Mouse (Mus musculus): ENCODE results near the gene Mrpl53. TPM values are rescaled to one million over a fixed set of nuclear protein-coding genes. Genes with fewer than 3 reads are reported as not detected.

Mrpl53 gene
- total RNA-seq, 2 experiments from 2014 or later = 20.8 to 44.5 TPM

- peak; percentile 88 for ATAC-seq (ENCODE audit: poor library complexity, severe bottlenecking)
Observed at GRCm38 (mm10) chr6:83120930-83121862, 12.4 kb downstream of the Mrpl53 start, which contains the start of gene Wbp1. Wbp1 (minus strand) TSS chr6:83121559.

GRCm38 (mm10) chr6:83121863-83122710 lies 13.2 kb downstream of the Mrpl53 start:
- ATAC-seq (ENCODE audit: poor library complexity, severe bottlenecking) = peak; percentile 30

GRCm38 (mm10) chr6:83122961-83123360 lies 14.1 kb downstream of the Mrpl53 start:
- no peak for ATAC-seq (ENCODE audit: poor library complexity, severe bottlenecking)

DNA sequence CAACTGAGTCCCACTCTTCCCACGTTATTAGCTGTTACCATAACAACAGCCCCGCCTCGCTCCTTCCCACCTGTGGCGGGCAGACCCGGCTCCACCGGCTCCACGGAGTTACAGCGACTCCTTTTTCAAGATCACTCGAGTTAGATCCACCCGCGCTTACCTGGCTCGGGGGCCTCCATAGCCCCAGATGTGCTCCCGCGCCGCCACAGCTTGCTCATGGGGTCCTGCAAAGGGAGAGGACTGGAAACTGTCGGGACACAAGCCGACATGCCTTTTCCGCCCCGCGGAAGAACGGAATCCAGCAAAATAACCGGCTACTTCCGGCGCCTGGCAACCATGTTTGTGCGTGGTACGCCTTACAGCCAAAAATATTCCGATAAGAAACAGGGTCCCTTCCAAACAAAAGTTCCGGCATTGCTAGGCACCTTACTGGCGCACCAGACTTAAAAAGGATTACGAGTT lies 16.0 kb downstream of the Mrpl53 start:
- ATAC-seq (ENCODE audit: poor library complexity, severe bottlenecking) = peak; percentile 59

GRCm38 (mm10) chr6:83125331-83125730 lies 16.5 kb downstream of the Mrpl53 start, which contains the start of gene Ino80b:
Ino80b (minus strand) TSS chr6:83125431.
- ATAC-seq (ENCODE audit: poor library complexity, severe bottlenecking) = no peak

DNA sequence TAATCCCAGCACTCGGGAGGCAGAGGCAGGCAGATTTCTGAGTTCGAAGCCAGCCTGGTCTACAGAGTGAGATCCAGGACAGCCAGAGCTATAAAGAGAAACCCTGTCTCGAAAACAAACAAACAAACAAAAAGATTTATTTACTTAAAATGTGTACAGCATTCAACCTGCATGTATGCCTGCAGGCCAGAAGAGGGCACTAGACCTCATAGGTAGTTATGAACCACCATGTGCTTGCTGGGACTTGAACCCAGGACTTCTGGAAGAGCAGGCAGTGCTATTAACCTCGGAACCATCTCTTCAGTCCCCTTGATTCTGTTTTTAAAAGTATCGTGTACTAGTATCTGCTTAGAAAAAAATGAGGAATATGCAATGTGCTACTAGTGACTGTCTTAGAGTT lies 18.6 kb downstream of the Mrpl53 start:
- ATAC-seq (ENCODE audit: poor library complexity, severe bottlenecking) = no peak

GRCm38 (mm10) chr6:83131469-83132034 lies 22.7 kb downstream of the Mrpl53 start:
- ATAC-seq (ENCODE audit: poor library complexity, severe bottlenecking) = peak; percentile 93

DNA sequence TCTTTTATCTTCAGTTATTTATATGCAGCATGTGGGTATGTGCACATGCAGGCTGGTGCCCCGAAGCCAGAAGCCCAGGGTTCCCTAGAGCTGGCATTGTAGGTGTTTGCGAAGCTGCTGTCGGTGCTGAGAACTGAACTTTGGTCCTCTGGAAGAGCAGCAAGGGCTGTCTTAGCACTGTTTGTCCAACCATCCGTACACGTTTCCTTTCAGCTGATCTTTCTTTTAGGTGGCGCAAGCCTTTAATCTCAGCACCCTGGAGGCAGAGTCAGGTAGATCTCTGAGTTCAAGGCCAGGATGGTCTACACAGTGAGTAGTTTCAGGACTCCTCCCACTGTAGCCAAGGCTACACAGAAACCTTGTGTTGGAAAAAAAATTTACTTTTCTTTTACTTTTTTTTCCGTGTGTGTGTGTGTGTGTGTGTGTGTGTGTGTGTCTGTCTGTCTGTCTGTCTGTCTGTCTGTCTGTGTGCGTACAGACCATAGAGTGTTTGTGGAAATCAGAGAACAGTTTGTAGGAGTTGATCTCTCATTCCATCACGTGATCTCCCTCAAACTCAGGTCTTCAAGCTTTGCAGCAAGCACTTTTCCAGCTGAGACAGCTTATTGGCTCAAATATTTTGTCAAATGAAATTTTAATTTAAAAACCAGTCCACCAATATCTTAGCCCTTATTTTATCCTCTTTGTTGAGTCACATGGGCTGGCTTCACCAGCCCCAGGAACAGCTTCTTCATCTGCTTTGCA lies 23.5 kb downstream of the Mrpl53 start:
- no peak for ATAC-seq (ENCODE audit: poor library complexity, severe bottlenecking)

DNA sequence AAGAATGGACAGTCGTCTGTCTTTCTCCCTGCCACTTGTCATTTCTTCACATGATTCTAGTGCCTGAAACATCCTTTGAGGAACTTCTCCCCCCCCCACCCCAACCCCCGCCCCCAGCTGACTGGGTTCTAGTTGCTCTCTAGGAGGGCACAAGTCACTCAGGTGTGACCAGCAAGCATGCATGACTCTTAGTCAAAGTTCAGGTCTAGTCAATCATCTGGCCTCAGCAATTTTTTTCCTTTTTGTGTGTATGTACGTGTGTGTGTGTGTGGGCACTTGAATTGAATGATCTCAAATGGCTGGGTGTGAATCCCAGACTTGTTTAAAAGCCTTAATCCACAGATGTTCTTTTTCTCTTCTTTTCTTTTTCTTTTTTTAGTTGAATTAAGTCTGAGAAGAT lies 25.4 kb downstream of the Mrpl53 start:
- no peak for ATAC-seq (ENCODE audit: poor library complexity, severe bottlenecking)

DNA sequence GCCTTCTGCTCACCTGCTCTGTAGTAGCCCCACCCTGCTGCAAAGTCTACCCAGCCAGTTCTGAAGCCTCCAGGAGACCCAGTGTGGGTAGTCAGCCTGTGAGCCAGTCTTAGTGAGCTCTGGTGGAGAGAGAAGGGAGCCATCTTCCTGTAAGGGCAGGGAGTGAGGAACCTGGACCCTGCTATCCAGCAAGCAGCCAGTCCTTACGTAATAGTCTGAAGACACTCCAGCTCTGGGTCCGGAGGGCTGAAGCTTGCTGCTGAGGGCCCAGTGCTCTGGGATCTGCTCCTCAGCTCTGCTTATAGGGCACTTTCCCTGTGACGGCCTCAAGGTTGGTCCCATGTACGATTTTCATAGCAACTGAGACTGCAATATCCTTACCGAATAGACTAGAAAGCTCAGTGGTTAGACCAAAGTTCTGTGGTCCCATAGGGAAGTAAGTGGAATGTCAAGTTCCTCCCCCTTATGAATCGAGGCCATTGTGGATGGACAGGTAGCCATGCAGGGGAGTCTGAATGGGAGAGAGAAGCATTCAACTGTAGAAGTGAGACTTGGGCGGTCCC lies 26.2 kb downstream of the Mrpl53 start, which contains the start of gene Rtkn:
Gene Rtkn (plus strand): TSS at position 513 of the 563 bp plus-strand sequence.
- ATAC-seq (ENCODE audit: poor library complexity, severe bottlenecking) = no peak

GRCm38 (mm10) chr6:83135571-83136161 lies 26.8 kb downstream of the Mrpl53 start:
- ATAC-seq (ENCODE audit: poor library complexity, severe bottlenecking) = no peak

- ATAC-seq (ENCODE audit: poor library complexity, severe bottlenecking) = no peak
Observed at GRCm38 (mm10) chr6:83136291-83136880, 27.5 kb downstream of the Mrpl53 start.

DNA sequence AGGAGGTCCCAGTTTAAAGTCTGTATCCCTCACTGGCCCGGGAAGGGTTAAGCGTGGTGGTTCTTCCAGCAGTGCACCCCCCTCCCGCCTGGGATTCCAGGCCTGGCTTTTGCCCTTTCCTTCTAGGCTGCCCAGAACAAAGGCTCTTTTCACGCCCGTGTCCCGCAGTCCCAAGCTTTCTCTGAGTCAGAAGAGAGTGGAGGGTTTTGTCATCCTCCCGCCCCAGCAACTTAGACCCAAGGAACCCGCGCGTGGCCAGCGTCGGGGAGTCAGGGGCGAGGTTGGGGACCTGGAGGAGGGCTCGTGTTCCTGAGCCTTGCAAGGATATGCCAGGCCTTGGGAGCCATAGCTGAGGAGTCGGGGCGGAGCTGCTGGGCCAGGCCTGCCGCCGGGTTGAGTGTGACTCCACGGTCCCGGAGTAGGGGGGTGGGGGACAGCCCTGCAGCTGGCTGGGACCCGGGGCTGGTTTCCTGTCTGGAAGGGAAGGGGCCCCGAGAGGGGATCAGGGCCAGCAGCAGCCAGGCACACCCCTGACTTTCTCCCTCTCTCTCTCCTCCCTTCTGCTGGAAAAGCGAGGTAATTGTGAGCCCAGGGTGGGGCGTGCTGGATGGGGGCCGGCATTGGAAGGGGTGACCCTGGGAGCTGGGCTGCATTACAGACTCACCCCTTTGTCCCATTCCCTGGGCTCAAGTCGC lies 28.2 kb downstream of the Mrpl53 start:
- ATAC-seq (ENCODE audit: poor library complexity, severe bottlenecking) = peak; percentile 26

- ATAC-seq (ENCODE audit: poor library complexity, severe bottlenecking) = peak; percentile 24; the same call in 1 of the 2 replicates
Observed at GRCm38 (mm10) chr6:83137576-83137950, 28.7 kb downstream of the Mrpl53 start.

GRCm38 (mm10) chr6:83138056-83138455 lies 29.2 kb downstream of the Mrpl53 start:
- no peak for ATAC-seq (ENCODE audit: poor library complexity, severe bottlenecking)

- ATAC-seq (ENCODE audit: poor library complexity, severe bottlenecking) = no peak
Observed at GRCm38 (mm10) chr6:83140044-83140443, 31.2 kb downstream of the Mrpl53 start.

DNA sequence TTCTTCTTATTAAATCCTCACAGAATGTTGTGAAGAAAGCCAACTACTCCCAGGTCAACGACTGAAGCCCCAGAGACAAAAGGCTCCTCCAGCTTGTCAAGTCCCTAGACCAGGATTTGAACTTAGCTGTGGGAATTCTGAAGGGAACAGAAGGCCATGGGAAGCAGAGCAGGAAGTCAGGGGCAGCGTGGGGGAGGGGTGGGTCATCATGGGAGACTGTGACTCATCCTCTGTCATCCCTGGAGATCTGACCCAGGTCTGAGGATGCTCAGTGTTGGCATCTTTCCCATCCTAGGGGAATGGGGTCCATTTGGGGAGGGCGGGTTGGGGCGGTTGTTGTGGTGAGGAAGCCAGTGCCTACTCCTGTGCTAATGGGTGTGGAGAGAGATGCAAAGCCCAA lies 32.8 kb downstream of the Mrpl53 start:
- ATAC-seq (ENCODE audit: poor library complexity, severe bottlenecking) = no peak

DNA sequence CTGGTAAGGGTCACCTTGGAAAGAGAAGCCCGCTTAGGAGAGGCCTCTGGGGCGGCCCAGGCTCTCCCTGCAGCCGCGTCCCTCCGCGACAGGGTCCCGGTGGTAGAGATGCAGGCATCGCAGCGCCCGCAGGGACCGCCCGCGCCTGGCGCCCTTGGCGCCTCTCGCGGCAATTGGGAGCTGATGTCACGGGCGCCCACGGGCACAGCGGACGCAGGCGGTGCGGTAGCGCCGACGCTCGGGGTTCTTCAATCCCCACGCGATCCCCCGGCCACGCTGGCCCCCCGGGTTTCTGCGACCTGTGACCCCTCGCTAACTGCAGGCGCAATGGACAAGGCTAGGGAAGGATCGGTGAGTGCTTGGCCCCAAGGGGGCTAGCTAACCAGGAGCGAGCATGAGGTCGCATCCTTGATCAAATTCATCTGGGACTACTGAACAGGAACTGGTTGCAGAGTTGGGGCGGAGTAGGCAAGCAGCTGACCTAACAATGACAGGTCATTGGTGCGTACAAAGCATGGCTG lies 33.4 kb downstream of the Mrpl53 start:
- peak; percentile 46; the same call in 1 of the 2 replicates for ATAC-seq (ENCODE audit: poor library complexity, severe bottlenecking)

All from megakaryocyte, adult 5-6 weeks (primary cell).